Mouse (Mus musculus): ENCODE results near the gene Slc23a4. TPM values are rescaled to one million over a fixed set of nuclear protein-coding genes. Genes with fewer than 3 reads are reported as not detected.

Slc23a4 gene
- polyA plus RNA-seq, 1 experiment from 2014 or later = 0.27 TPM

GRCm38 (mm10) chr6:34943499-34943898, 44.7 kb downstream of the Slc23a4 start:
- Histone ChIP-seq H3K4me1 (ENCODE audit: insufficient read depth, low read length) (0 out of 2 replicates have a peak, but pooled peaks cover 5% of the 10 kb centered on the region), H3K9me3 (ENCODE audit: low read length) (no peaks in the 10 kb centered on the region), H3K4me2 (replicated peaks; ENCODE audit: low read depth, low read length) (no peak overlapping the region), H3K4me3 (ENCODE audit: low read length) (no peak overlapping the region), H3K9ac (replicated peaks; ENCODE audit: low read length) (no peak overlapping the region), H3K27ac (ENCODE audit: low read length) (no peak overlapping the region), H3K36me3 (ENCODE audit: insufficient read depth, low read length) (no peaks in the 10 kb centered on the region), H3K27me3 (ENCODE audit: insufficient read depth, low read length) (no peaks in the 10 kb centered on the region)
- 81% methylated on average over 5 of the region's 5 CpGs for WGBS
- ATAC-seq (ENCODE audit: low FRiP score, low TSS enrichment) = no peak

DNA sequence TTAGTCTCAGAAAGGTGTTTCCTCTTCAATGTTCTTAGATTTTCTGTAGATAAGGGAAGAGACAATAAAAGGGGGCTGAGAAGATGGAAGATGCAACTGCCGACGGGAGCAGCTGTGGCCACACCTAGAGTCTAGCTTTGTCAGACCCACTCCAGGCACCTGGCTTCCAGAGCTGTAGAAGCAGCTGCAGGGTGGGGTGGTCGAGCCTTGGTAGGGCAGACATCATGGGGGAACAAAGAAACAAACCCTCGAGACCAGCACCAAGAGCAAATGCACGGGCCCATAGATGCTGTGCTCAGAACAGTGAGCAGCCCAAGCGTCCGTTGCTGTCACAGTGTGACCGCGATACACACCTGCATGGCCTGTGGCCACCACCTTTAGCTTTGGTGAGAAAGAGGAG, 45.8 kb downstream of the Slc23a4 start:
- Histone ChIP-seq H3K9ac (replicated peaks; ENCODE audit: low read length) (no peak overlapping the region), H3K36me3 (ENCODE audit: insufficient read depth, low read length) (no peaks in the 10 kb centered on the region), H3K4me1 (ENCODE audit: insufficient read depth, low read length) (0 out of 2 replicates have a peak, but pooled peaks cover 5% of the 10 kb centered on the region), H3K4me3 (ENCODE audit: low read length) (no peak overlapping the region), H3K9me3 (ENCODE audit: low read length) (no peaks in the 10 kb centered on the region), H3K27ac (ENCODE audit: low read length) (no peak overlapping the region), H3K4me2 (replicated peaks; ENCODE audit: low read depth, low read length) (no peak overlapping the region), H3K27me3 (ENCODE audit: insufficient read depth, low read length) (no peaks in the 10 kb centered on the region)
- 82% methylated on average over 9 of the region's 9 CpGs for WGBS
- ATAC-seq (ENCODE audit: low FRiP score, low TSS enrichment) = no peak

DNA sequence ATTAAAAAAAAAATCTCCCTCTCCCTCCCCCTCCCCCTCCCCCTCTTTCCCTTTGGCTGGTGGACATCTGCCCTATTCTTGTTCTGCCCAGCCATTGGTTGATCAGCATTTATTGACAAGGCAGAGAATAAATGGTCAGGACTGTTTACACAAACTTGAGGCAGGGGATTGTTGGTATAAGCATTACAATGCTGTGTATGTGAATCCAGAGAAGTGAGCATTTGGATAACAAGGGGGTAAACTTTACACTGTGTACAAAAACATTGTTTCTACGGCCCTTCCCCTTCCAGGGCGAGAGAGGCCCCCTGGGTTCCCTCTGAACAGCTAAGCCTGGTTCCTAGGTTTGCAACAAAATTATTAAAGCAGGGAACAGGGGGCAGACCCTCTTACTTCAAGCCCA, 46.7 kb downstream of the Slc23a4 start:
- Histone ChIP-seq H3K4me1 (ENCODE audit: insufficient read depth, low read length) (0 out of 2 replicates have a peak, but pooled peaks cover 5% of the 10 kb centered on the region), H3K9me3 (ENCODE audit: low read length) (no peaks in the 10 kb centered on the region), H3K4me2 (replicated peaks; ENCODE audit: low read depth, low read length) (no peak overlapping the region), H3K36me3 (ENCODE audit: insufficient read depth, low read length) (no peaks in the 10 kb centered on the region), H3K27me3 (ENCODE audit: insufficient read depth, low read length) (no peaks in the 10 kb centered on the region), H3K9ac (replicated peaks; ENCODE audit: low read length) (no peak overlapping the region), H3K4me3 (ENCODE audit: low read length) (no peak overlapping the region), H3K27ac (ENCODE audit: low read length) (no peak overlapping the region)
- WGBS = 78% methylated on average over 2 of the region's 2 CpGs
- no peak for ATAC-seq (ENCODE audit: low FRiP score, low TSS enrichment)

DNA sequence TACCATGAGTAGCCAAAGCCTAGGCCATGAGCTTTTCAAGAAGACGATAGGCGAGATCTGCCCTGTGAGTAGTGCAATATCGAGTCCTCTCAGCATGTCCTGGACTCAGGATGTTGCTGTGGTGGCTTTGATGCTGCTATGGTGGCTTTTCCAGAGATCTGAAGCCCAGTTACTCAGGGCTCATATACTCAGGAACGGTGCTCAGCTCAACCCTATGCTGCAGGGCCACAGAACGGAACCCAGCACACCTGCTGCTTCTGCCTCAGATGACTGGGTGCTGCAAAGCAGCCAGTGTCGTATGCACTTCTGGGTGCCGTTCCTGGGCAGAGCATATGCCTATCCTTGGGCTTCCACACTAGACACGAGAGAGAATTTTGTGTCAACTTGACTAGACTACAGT, 48.8 kb downstream of the Slc23a4 start:
- H3K4me1 ChIP-seq (ENCODE audit: insufficient read depth, low read length) = 0 out of 2 replicates have a peak, but pooled peaks cover under 1% of the 10 kb centered on the region
- no peaks in the 10 kb centered on the region for H3K27me3 ChIP-seq (ENCODE audit: insufficient read depth, low read length)
- no peaks in the 10 kb centered on the region for H3K9me3 ChIP-seq (ENCODE audit: low read length)
- no peak overlapping the region for H3K27ac ChIP-seq (ENCODE audit: low read length)
- H3K36me3 ChIP-seq (ENCODE audit: insufficient read depth, low read length) = no peaks in the 10 kb centered on the region
- no peak overlapping the region for H3K9ac ChIP-seq (replicated peaks; ENCODE audit: low read length)
- no peak overlapping the region for H3K4me3 ChIP-seq (ENCODE audit: low read length)
- H3K4me2 ChIP-seq (replicated peaks; ENCODE audit: low read depth, low read length) = no peak overlapping the region
- no peak for ATAC-seq (ENCODE audit: low FRiP score, low TSS enrichment)
- WGBS = 91% methylated on average over 8 of the region's 8 CpGs

GRCm38 (mm10) chr6:34938929-34939325, 49.3 kb downstream of the Slc23a4 start:
- Histone ChIP-seq H3K4me1 (ENCODE audit: insufficient read depth, low read length) (no peaks in the 10 kb centered on the region), H3K4me2 (replicated peaks; ENCODE audit: low read depth, low read length) (no peak overlapping the region), H3K9ac (replicated peaks; ENCODE audit: low read length) (no peak overlapping the region), H3K27me3 (ENCODE audit: insufficient read depth, low read length) (no peaks in the 10 kb centered on the region), H3K36me3 (ENCODE audit: insufficient read depth, low read length) (no peaks in the 10 kb centered on the region), H3K9me3 (ENCODE audit: low read length) (no peaks in the 10 kb centered on the region), H3K27ac (ENCODE audit: low read length) (no peak overlapping the region), H3K4me3 (ENCODE audit: low read length) (no peak overlapping the region)
- no peak for ATAC-seq (ENCODE audit: low FRiP score, low TSS enrichment)
- 42% methylated on average over 4 of the region's 4 CpGs for WGBS

- WGBS = 69% methylated on average over 7 of the region's 7 CpGs
- Histone ChIP-seq H3K27me3 (ENCODE audit: insufficient read depth, low read length) (no peaks in the 10 kb centered on the region), H3K9me3 (ENCODE audit: low read length) (no peaks in the 10 kb centered on the region), H3K4me1 (ENCODE audit: insufficient read depth, low read length) (no peaks in the 10 kb centered on the region), H3K27ac (ENCODE audit: low read length) (no peak overlapping the region), H3K36me3 (ENCODE audit: insufficient read depth, low read length) (no peaks in the 10 kb centered on the region), H3K9ac (replicated peaks; ENCODE audit: low read length) (no peak overlapping the region), H3K4me3 (ENCODE audit: low read length) (no peak overlapping the region), H3K4me2 (replicated peaks; ENCODE audit: low read depth, low read length) (no peak overlapping the region)
- ATAC-seq (ENCODE audit: low FRiP score, low TSS enrichment) = no peak
These were observed 49.8 kb downstream of the Slc23a4 start for GRCm38 (mm10) chr6:34938280-34938928.

- Histone ChIP-seq H3K4me1 (ENCODE audit: insufficient read depth, low read length) (no peaks in the 10 kb centered on the region), H3K9me3 (ENCODE audit: low read length) (no peaks in the 10 kb centered on the region), H3K27me3 (ENCODE audit: insufficient read depth, low read length) (no peaks in the 10 kb centered on the region), H3K9ac (replicated peaks; ENCODE audit: low read length) (no peak overlapping the region), H3K4me3 (ENCODE audit: low read length) (no peak overlapping the region), H3K27ac (ENCODE audit: low read length) (no peak overlapping the region), H3K4me2 (replicated peaks; ENCODE audit: low read depth, low read length) (no peak overlapping the region), H3K36me3 (ENCODE audit: insufficient read depth, low read length) (no peaks in the 10 kb centered on the region)
- ATAC-seq (ENCODE audit: low FRiP score, low TSS enrichment) = no peak
- 72% methylated on average over 5 of the region's 5 CpGs for WGBS
These were observed 51.5 kb downstream of the Slc23a4 start for GRCm38 (mm10) chr6:34936743-34937142.

DNA sequence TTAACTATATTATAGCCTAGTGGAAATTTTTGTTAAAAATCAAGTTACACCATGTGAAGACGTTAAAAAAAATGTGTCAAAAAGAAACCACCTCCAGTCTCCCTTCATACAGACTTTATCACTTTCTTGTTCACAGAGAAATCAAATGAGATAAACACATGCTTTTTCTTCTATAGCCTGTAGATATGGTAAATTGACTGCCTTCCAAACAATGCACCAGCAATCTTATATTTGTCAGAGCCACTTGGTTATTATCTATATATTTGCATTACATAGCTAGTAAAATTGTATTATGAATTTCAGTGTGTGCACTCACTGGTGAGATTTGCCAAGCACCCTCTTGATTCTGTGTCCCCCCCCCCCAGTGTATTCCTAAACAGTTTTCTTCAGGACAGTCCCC, 55.6 kb downstream of the Slc23a4 start:
- Histone ChIP-seq H3K27ac (ENCODE audit: low read length) (no peak overlapping the region), H3K4me1 (ENCODE audit: insufficient read depth, low read length) (no peaks in the 10 kb centered on the region), H3K36me3 (ENCODE audit: insufficient read depth, low read length) (no peaks in the 10 kb centered on the region), H3K27me3 (ENCODE audit: insufficient read depth, low read length) (no peaks in the 10 kb centered on the region), H3K9me3 (ENCODE audit: low read length) (no peaks in the 10 kb centered on the region), H3K9ac (replicated peaks; ENCODE audit: low read length) (no peak overlapping the region), H3K4me3 (ENCODE audit: low read length) (no peak overlapping the region), H3K4me2 (replicated peaks; ENCODE audit: low read depth, low read length) (no peak overlapping the region)
- WGBS = 94% methylated on average over 1 of the region's 1 CpGs
- ATAC-seq (ENCODE audit: low FRiP score, low TSS enrichment) = no peak

DNA sequence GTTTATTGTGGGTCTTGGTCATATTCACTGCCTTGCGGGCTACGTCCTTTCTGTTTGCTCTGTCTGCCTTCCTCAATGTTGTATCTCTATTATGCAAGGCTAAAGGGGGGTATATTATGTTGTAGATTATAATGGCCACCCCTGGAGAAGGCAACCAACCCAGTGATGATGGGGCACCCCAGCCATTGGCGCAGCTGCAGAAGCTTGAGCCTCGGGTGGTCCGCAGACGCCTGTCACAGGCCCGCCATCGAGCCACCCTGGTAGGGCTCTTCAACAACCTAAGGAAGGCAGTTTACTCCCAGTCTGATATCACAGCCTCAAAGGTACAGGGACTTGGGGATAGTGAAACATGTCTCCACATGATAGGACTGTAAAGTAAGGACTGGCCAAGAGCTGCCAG, 60.6 kb downstream of the Slc23a4 start:
- Histone ChIP-seq H3K27ac (ENCODE audit: low read length) (no peak overlapping the region), H3K4me3 (ENCODE audit: low read length) (no peak overlapping the region), H3K9me3 (ENCODE audit: low read length) (no peaks in the 10 kb centered on the region), H3K4me1 (ENCODE audit: insufficient read depth, low read length) (no peaks in the 10 kb centered on the region), H3K36me3 (ENCODE audit: insufficient read depth, low read length) (no peaks in the 10 kb centered on the region), H3K9ac (replicated peaks; ENCODE audit: low read length) (no peak overlapping the region), H3K27me3 (ENCODE audit: insufficient read depth, low read length) (no peaks in the 10 kb centered on the region), H3K4me2 (replicated peaks; ENCODE audit: low read depth, low read length) (no peak overlapping the region)
- ATAC-seq (ENCODE audit: low FRiP score, low TSS enrichment) = peak; percentile 54; the same call in 1 of the 2 replicates
- WGBS = 95% methylated on average over 8 of the region's 8 CpGs

DNA sequence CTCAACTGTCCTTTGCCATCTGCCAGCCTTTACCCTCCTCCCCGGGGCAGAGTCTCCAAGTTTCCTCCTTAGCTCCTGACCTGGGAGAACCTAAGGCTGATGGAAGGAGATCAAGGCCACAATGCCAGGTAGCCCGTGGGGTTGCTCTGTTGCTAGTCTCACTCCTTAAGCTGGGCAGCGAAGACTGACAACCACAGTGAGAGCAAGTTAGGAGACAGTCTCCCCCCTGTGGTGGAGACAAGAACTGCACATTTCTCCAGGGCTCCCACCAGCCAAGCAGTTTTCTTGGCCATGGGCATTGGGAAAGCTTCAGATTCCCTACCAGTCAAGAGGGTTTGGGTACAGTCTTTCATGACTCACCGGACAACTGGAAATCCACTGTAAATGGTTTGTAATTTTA, 61.0 kb downstream of the Slc23a4 start:
- 47% methylated on average over 4 of the region's 4 CpGs for WGBS
- Histone ChIP-seq H3K27ac (ENCODE audit: low read length) (no peak overlapping the region), H3K27me3 (ENCODE audit: insufficient read depth, low read length) (no peaks in the 10 kb centered on the region), H3K4me1 (ENCODE audit: insufficient read depth, low read length) (no peaks in the 10 kb centered on the region), H3K4me3 (ENCODE audit: low read length) (no peak overlapping the region), H3K9ac (replicated peaks; ENCODE audit: low read length) (no peak overlapping the region), H3K4me2 (replicated peaks; ENCODE audit: low read depth, low read length) (no peak overlapping the region), H3K9me3 (ENCODE audit: low read length) (no peaks in the 10 kb centered on the region), H3K36me3 (ENCODE audit: insufficient read depth, low read length) (no peaks in the 10 kb centered on the region)
- ATAC-seq (ENCODE audit: low FRiP score, low TSS enrichment) = no peak
